Mouse (Mus musculus) heart, embryonic 10.5 days (tissue): ENCODE measurements at regions not wholly inside any gene's neighbourhood (a gene's known extent, or its start where the extent isn't known, plus 50 kb on each side); places are given as distances from the start of the nearest gene placed in this dataset.

ENCODE experiments used
- DNase-seq: peaks from one replicate; pipeline ENCODE4 v3.0.0-alpha.2; 2017; ENCODE audit warnings: low spot score
- H3K27ac ChIP-seq: fragments of 300-500 bp; sonication (generic); 2 replicates; pipeline ENCODE4 v1.5.1; 2016; ENCODE audit warnings: mild to moderate bottlenecking
- H3K27me3 ChIP-seq: fragments of 300-500 bp; sonication (generic); 2 replicates; pipeline ENCODE4 v1.6.1; 2016; ENCODE audit warnings: mild to moderate bottlenecking; ENCODE audit not compliant: poor library complexity, insufficient read depth, severe bottlenecking
- H3K36me3 ChIP-seq: fragments of 300-500 bp; sonication (generic); 2 replicates; pipeline ENCODE4 v1.6.1; 2016; ENCODE audit warnings: mild to moderate bottlenecking, moderate library complexity
- H3K4me1 ChIP-seq: fragments of 300-500 bp; sonication (generic); 2 replicates; pipeline ENCODE4 v1.6.1; 2016; ENCODE audit warnings: mild to moderate bottlenecking
- H3K4me3 ChIP-seq: fragments of 300-500 bp; sonication (generic); 2 replicates; pipeline ENCODE4 v1.5.1; 2016; ENCODE audit warnings: mild to moderate bottlenecking, moderate library complexity
- H3K9me3 ChIP-seq: fragments of 300-500 bp; sonication (generic); 2 replicates; pipeline ENCODE4 v1.6.1; 2016; ENCODE audit warnings: mild to moderate bottlenecking, moderate library complexity
- WGBS: fragments of 180-500 bp; shearing (Covaris S2); methylation state at CpG from one replicate; pipeline ENCODE4 v1.1.7; 2016; 5-methylcytosine and 5-hydroxymethylcytosine counted together

GRCm38 (mm10) chr3:48658386-48658785, 1098.7 kb downstream of the Pcdh18 start:
- Histone ChIP-seq H3K9me3 (no peaks in the 10 kb centered on the region), H3K27me3 (no peaks in the 10 kb centered on the region), H3K27ac (no peak overlapping the region), H3K4me3 (no peak overlapping the region), H3K4me1 (no peaks in the 10 kb centered on the region), H3K36me3 (no peaks in the 10 kb centered on the region)
- 51% methylated on average over 1 of the region's 1 CpGs for WGBS
- DNase-seq = no peak

GRCm38 (mm10) chr3:48655084-48655483, 1102.0 kb downstream of the Pcdh18 start:
- 74% methylated on average over 4 of the region's 4 CpGs for WGBS
- no peak overlapping the region for H3K4me3 ChIP-seq
- H3K27me3 ChIP-seq = no peaks in the 10 kb centered on the region
- DNase-seq = no peak
- no peaks in the 10 kb centered on the region for H3K9me3 ChIP-seq
- H3K4me1 ChIP-seq = no peaks in the 10 kb centered on the region
- H3K27ac ChIP-seq = no peak overlapping the region
- H3K36me3 ChIP-seq = no peaks in the 10 kb centered on the region

GRCm38 (mm10) chr3:48631889-48632483, 1125.1 kb downstream of the Pcdh18 start:
- 41% methylated on average over 3 of the region's 3 CpGs for WGBS
- Histone ChIP-seq H3K4me1 (no peaks in the 10 kb centered on the region), H3K36me3 (no peaks in the 10 kb centered on the region), H3K9me3 (no peaks in the 10 kb centered on the region), H3K4me3 (no peak overlapping the region), H3K27ac (no peak overlapping the region), H3K27me3 (no peaks in the 10 kb centered on the region)
- no peak for DNase-seq

GRCm38 (mm10) chr3:48608933-48609332, 1148.2 kb downstream of the Pcdh18 start:
- Histone ChIP-seq H3K9me3 (no peaks in the 10 kb centered on the region), H3K27me3 (no peaks in the 10 kb centered on the region), H3K36me3 (no peaks in the 10 kb centered on the region), H3K27ac (no peak overlapping the region), H3K4me3 (no peak overlapping the region), H3K4me1 (no peaks in the 10 kb centered on the region)
- 92% methylated on average over 21 of the region's 21 CpGs for WGBS
- no peak for DNase-seq

GRCm38 (mm10) chr3:48604840-48605239, 1152.3 kb downstream of the Pcdh18 start:
- H3K36me3 ChIP-seq = no peaks in the 10 kb centered on the region
- no peak overlapping the region for H3K27ac ChIP-seq
- no peaks in the 10 kb centered on the region for H3K4me1 ChIP-seq
- WGBS = 87% methylated on average over 3 of the region's 3 CpGs
- no peaks in the 10 kb centered on the region for H3K9me3 ChIP-seq
- H3K27me3 ChIP-seq = no peaks in the 10 kb centered on the region
- H3K4me3 ChIP-seq = no peak overlapping the region
- no peak for DNase-seq

- no peaks in the 10 kb centered on the region for H3K27me3 ChIP-seq
- 83% methylated on average over 2 of the region's 2 CpGs for WGBS
Observed at GRCm38 (mm10) chr3:48587341-48587740, 1169.8 kb downstream of the Pcdh18 start.

GRCm38 (mm10) chr3:48586145-48586544, 1171.0 kb downstream of the Pcdh18 start:
- no peaks in the 10 kb centered on the region for H3K27me3 ChIP-seq
- H3K9me3 ChIP-seq = no peaks in the 10 kb centered on the region
- peak overlapping the region; percentile 47; the same call in 1 of the 2 replicates for H3K27ac ChIP-seq
- H3K4me1 ChIP-seq = peaks cover 10% of the 10 kb centered on the region
- no peak for DNase-seq
- WGBS = 0% methylated on average over 1 of the region's 1 CpGs
- H3K36me3 ChIP-seq = no peaks in the 10 kb centered on the region
- H3K4me3 ChIP-seq = no peak overlapping the region

More at GRCm38 (mm10) chr3:48587341-48587740, 1169.8 kb downstream of the Pcdh18 start:
- peaks cover 10% of the 10 kb centered on the region for H3K4me1 ChIP-seq
- H3K9me3 ChIP-seq = no peaks in the 10 kb centered on the region
- no peak overlapping the region for H3K4me3 ChIP-seq
- no peaks in the 10 kb centered on the region for H3K36me3 ChIP-seq
- DNase-seq = no peak
- H3K27ac ChIP-seq = no peak overlapping the region

GRCm38 (mm10) chr3:48584340-48584739, 1172.8 kb downstream of the Pcdh18 start:
- no peak overlapping the region for H3K27ac ChIP-seq
- peak; percentile 68 for DNase-seq
- H3K27me3 ChIP-seq = no peaks in the 10 kb centered on the region
- peaks cover 10% of the 10 kb centered on the region for H3K4me1 ChIP-seq
- no peaks in the 10 kb centered on the region for H3K36me3 ChIP-seq
- H3K4me3 ChIP-seq = no peak overlapping the region
- H3K9me3 ChIP-seq = no peaks in the 10 kb centered on the region

GRCm38 (mm10) chr3:48582521-48582920, 1174.6 kb downstream of the Pcdh18 start:
- Histone ChIP-seq H3K27me3 (no peaks in the 10 kb centered on the region), H3K4me1 (peaks cover 10% of the 10 kb centered on the region), H3K27ac (no peak overlapping the region), H3K9me3 (no peaks in the 10 kb centered on the region), H3K36me3 (no peaks in the 10 kb centered on the region), H3K4me3 (no peak overlapping the region)
- 76% methylated on average over 1 of the region's 1 CpGs for WGBS
- no peak for DNase-seq

GRCm38 (mm10) chr3:48579971-48580370, 1177.2 kb downstream of the Pcdh18 start:
- Histone ChIP-seq H3K4me3 (no peak overlapping the region), H3K27ac (no peak overlapping the region), H3K4me1 (no peaks in the 10 kb centered on the region), H3K36me3 (no peaks in the 10 kb centered on the region), H3K27me3 (no peaks in the 10 kb centered on the region), H3K9me3 (no peaks in the 10 kb centered on the region)
- WGBS = 83% methylated on average over 2 of the region's 2 CpGs
- no peak for DNase-seq

GRCm38 (mm10) chr3:48579229-48579628, 1177.9 kb downstream of the Pcdh18 start:
- no peak for DNase-seq
- Histone ChIP-seq H3K4me3 (no peak overlapping the region), H3K36me3 (no peaks in the 10 kb centered on the region), H3K9me3 (no peaks in the 10 kb centered on the region), H3K27ac (no peak overlapping the region), H3K4me1 (no peaks in the 10 kb centered on the region), H3K27me3 (no peaks in the 10 kb centered on the region)
- WGBS = 56% methylated on average over 1 of the region's 1 CpGs

- 88% methylated on average over 1 of the region's 1 CpGs for WGBS
- H3K4me3 ChIP-seq = no peak overlapping the region
- H3K36me3 ChIP-seq = no peaks in the 10 kb centered on the region
- H3K4me1 ChIP-seq = no peaks in the 10 kb centered on the region
- no peaks in the 10 kb centered on the region for H3K9me3 ChIP-seq
- H3K27me3 ChIP-seq = no peaks in the 10 kb centered on the region
- no peak overlapping the region for H3K27ac ChIP-seq
- DNase-seq = no peak
Observed at GRCm38 (mm10) chr3:48546669-48547068, 1210.5 kb downstream of the Pcdh18 start.

- DNase-seq = no peak
- 58% methylated on average over 3 of the region's 3 CpGs for WGBS
- no peaks in the 10 kb centered on the region for H3K36me3 ChIP-seq
- no peaks in the 10 kb centered on the region for H3K9me3 ChIP-seq
- H3K4me3 ChIP-seq = no peak overlapping the region
- no peak overlapping the region for H3K27ac ChIP-seq
- H3K27me3 ChIP-seq = no peaks in the 10 kb centered on the region
- no peaks in the 10 kb centered on the region for H3K4me1 ChIP-seq
Observed at GRCm38 (mm10) chr3:48515009-48515408, 1242.1 kb downstream of the Pcdh18 start.

- Histone ChIP-seq H3K4me3 (no peak overlapping the region), H3K27ac (no peak overlapping the region)
Observed at GRCm38 (mm10) chr3:48503996-48504395, 1253.1 kb downstream of the Pcdh18 start.

More at GRCm38 (mm10) chr3:48503996-48504395, 1253.1 kb downstream of the Pcdh18 start:
- DNase-seq = no peak
- H3K9me3 ChIP-seq = no peaks in the 10 kb centered on the region
- 92% methylated on average over 2 of the region's 2 CpGs for WGBS
- no peaks in the 10 kb centered on the region for H3K27me3 ChIP-seq
- H3K4me1 ChIP-seq = no peaks in the 10 kb centered on the region
- H3K36me3 ChIP-seq = no peaks in the 10 kb centered on the region
